Mouse (Mus musculus) hindbrain, embryonic 11.5 days (tissue): ENCODE data around the gene Ank. TPM values are rescaled to one million over a fixed set of nuclear protein-coding genes. Genes with fewer than 3 reads are reported as not detected.

ENCODE experiments used
- ATAC-seq: fragments of 200-750 bp; cut with Nextera tagmentation; 2 replicates; pipeline ENCODE4 v1.8.0; 2017; ENCODE audit warnings: mild to moderate bottlenecking, moderate TSS enrichment, moderate library complexity; ENCODE audit not compliant: low FRiP score
- DNase-seq: peaks from one replicate; pipeline ENCODE4 v3.0.0-alpha.2; 2015; ENCODE audit warnings: low spot score
- H3K27ac ChIP-seq: fragments of 300-500 bp; sonication (generic); 2 replicates; pipeline ENCODE4 v1.5.1; 2014; ENCODE audit warnings: mild to moderate bottlenecking, low read depth, low read length
- H3K27me3 ChIP-seq: fragments of 300-500 bp; sonication (generic); 2 replicates; pipeline ENCODE4 v1.6.1; 2014; ENCODE audit warnings: mild to moderate bottlenecking, low read length, moderate library complexity, mixed read lengths; ENCODE audit not compliant: control insufficient read depth, insufficient read depth
- H3K36me3 ChIP-seq: fragments of 300-500 bp; sonication (generic); 2 replicates; pipeline ENCODE4 v1.6.1; 2014; ENCODE audit warnings: mild to moderate bottlenecking, low read length, moderate library complexity, mixed read lengths; ENCODE audit not compliant: control insufficient read depth, insufficient read depth
- H3K4me1 ChIP-seq: fragments of 300-500 bp; sonication (generic); replicated peaks from 2 replicates; pipeline ENCODE4 v1.6.1; 2014; ENCODE audit warnings: low read length, mixed read lengths; ENCODE audit not compliant: control insufficient read depth, insufficient read depth
- H3K4me2 ChIP-seq: fragments of 300-500 bp; sonication (generic); replicated peaks from 2 replicates; pipeline ENCODE4 v1.6.1; 2014; ENCODE audit warnings: mild to moderate bottlenecking, low read depth, low read length
- H3K4me3 ChIP-seq: fragments of 300-500 bp; sonication (generic); 2 replicates; pipeline ENCODE4 v1.5.1; 2014; ENCODE audit warnings: low read depth, low read length
- H3K9ac ChIP-seq: fragments of 300-500 bp; sonication (generic); 2 replicates; pipeline ENCODE4 v1.6.1; 2014; ENCODE audit warnings: low read depth, low read length
- H3K9me3 ChIP-seq: fragments of 300-500 bp; sonication (generic); 2 replicates; pipeline ENCODE4 v1.6.1; 2016; ENCODE audit warnings: low read length; ENCODE audit not compliant: control insufficient read depth
- WGBS: fragments of 180-500 bp; shearing (Covaris S2); extraction: QIAGEN DNeasy Blood & Tissue Kit; methylation state at CpG from one replicate; pipeline ENCODE4 v1.1.7; 2014; 5-methylcytosine and 5-hydroxymethylcytosine counted together
- polyA plus RNA-seq: library from polyadenylated mRNA; unstranded; fragments of >200 nt; fragmentation: Nextera tagmentation; extraction: Ambion mirVana; gene quantifications from 2 replicates; pipeline ENCODE4 v1.2.1, GENCODE M21; 2014

The Ank gene
- polyA plus RNA-seq, 1 experiment from 2014 or later: 12.1 TPM

DNA sequence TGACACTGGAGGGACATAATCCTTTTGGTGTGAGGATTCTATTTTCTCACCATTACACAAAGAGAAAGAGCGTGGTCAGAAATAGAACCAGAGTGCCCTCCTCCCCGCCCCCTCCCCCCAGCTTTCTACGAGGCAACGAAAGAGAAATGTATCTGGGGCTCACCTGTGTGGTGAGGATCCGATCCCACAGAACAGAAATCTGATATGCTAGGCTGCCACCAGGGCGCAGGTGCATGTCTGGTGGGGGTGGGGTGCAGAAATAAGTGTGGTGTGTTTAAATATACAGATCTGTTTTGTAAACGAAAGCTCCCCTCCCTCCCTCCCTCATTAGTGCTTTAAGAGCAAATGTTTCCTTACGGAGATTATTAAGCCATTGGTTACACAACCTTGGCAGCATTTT, 20.6 kb downstream of the Ank start:
- H3K9ac ChIP-seq: no peak overlapping the region
- no peaks in the 10 kb centered on the region for H3K27me3 ChIP-seq
- H3K4me3 ChIP-seq: no peak overlapping the region
- WGBS: 70% methylated on average over 8 of the region's 8 CpGs
- H3K27ac ChIP-seq: no peak overlapping the region
- H3K4me2 ChIP-seq: no peak overlapping the region
- peaks cover 12% of the 10 kb centered on the region for H3K4me1 ChIP-seq
- DNase-seq: no peak
- ATAC-seq: no peak
- no peaks in the 10 kb centered on the region for H3K9me3 ChIP-seq
- H3K36me3 ChIP-seq: no peaks in the 10 kb centered on the region

DNA sequence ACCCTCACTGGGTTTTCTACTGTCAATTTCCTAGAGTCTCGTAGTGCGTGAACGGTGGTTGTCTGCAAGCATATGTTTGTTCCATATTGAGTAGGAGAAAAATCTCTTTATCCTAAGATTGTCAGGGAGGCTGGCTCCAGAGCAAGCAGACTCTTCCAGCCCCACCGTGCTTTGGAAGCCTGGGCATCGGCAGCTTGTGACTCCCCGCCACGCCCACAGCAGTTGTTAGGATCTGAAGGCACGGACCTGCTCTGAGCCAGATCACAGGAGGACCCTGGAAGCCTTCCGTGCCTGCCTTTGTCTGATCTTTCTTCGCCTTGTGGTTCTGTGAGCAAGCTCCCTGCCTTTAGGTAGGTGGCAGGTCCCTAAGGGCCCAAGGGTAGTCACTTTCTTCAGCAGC, 21.6 kb downstream of the Ank start:
- WGBS: 60% methylated on average over 10 of the region's 10 CpGs
- no peak overlapping the region for H3K9ac ChIP-seq
- H3K4me1 ChIP-seq: peaks cover 12% of the 10 kb centered on the region
- H3K27me3 ChIP-seq: no peaks in the 10 kb centered on the region
- H3K27ac ChIP-seq: no peak overlapping the region
- no peak overlapping the region for H3K4me2 ChIP-seq
- no peak overlapping the region for H3K4me3 ChIP-seq
- ATAC-seq: no peak
- DNase-seq: no peak
- no peaks in the 10 kb centered on the region for H3K36me3 ChIP-seq
- no peaks in the 10 kb centered on the region for H3K9me3 ChIP-seq

DNA sequence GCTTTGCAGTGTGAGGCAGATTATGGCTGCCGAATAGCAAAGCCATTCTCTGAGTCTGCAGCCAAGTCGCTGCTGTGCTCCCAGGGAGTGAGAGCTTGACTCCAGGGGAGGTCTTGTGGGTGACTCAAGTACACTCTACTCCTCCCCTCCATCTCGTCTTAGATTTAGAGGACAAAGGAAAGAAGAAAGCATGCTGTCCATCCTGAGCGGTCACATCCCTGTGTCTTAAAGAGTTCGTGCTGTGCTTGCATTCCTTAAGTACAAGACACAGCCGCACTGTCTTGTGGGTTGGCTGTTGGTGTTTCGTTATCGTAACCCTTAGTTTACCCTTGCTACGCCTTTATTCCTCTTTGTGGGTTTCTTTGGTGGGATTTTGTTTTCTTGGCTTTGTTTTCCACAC, 24.2 kb downstream of the Ank start:
- no peak overlapping the region for H3K9ac ChIP-seq
- no peaks in the 10 kb centered on the region for H3K36me3 ChIP-seq
- no peak overlapping the region for H3K4me2 ChIP-seq
- no peak overlapping the region for H3K4me3 ChIP-seq
- H3K27ac ChIP-seq: no peak overlapping the region
- no peaks in the 10 kb centered on the region for H3K9me3 ChIP-seq
- DNase-seq: no peak
- WGBS: 70% methylated on average over 9 of the region's 9 CpGs
- ATAC-seq: no peak
- no peaks in the 10 kb centered on the region for H3K27me3 ChIP-seq
- H3K4me1 ChIP-seq: peaks cover 15% of the 10 kb centered on the region

DNA sequence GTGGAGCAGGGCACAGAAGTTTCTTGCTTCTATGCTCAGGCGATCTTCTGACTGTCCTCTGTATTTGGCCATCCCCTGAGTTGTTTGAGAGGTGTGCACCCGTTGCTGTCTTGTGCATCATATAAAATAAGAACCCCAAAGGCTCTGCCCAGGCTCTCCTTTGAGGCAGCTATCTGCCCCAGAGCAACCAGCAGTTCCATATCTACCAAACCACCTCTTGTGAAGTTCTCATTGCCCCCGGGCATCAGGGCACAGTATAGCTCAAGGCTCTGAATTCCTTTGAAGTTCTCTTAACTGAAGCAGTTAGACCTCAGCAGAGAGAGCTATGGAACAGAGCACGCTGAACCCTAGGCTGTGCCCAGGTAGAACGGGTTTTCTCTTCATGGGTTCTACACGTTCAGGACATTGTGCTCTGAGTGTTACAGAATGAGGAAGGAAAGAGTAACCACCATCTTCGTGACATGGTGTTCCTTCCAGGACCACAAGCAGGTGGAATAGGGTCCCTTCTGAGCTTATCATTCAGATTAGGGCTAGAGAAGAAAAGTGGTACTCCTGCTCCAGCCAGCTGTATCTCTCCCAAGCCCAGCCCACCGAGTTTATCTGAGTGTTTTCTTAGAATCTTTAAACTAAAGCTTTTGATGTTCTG, 25.1 kb downstream of the Ank start:
- no peaks in the 10 kb centered on the region for H3K36me3 ChIP-seq
- 94% methylated on average over 8 of the region's 8 CpGs for WGBS
- no peak overlapping the region for H3K27ac ChIP-seq
- H3K27me3 ChIP-seq: no peaks in the 10 kb centered on the region
- DNase-seq (no peak), ATAC-seq (no peak)
- H3K9ac ChIP-seq: no peak overlapping the region
- peaks cover 18% of the 10 kb centered on the region for H3K4me1 ChIP-seq
- no peak overlapping the region for H3K4me2 ChIP-seq
- H3K4me3 ChIP-seq: no peak overlapping the region
- no peaks in the 10 kb centered on the region for H3K9me3 ChIP-seq

DNA sequence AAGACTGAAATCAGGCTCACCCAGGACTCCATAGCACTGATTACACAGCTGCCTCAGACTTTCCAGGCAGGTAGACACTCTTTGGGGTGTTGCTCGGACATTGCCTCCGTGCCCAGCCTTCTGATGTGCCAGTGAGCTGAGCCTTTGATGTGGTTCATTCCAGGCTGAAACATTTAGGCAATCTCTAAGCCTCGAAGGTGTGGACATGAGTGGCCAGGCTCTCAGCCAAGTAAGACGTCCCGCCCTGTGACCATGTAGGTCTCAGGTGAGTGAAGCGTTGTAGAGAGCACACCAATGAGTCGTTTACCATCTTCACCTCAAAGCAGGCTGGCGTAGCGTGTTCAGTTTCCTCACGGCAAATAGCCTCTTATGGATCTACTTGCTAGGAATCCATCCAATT, 25.7 kb downstream of the Ank start:
- ATAC-seq (no peak), DNase-seq (no peak)
- no peaks in the 10 kb centered on the region for H3K9me3 ChIP-seq
- no peak overlapping the region for H3K4me3 ChIP-seq
- no peak overlapping the region for H3K27ac ChIP-seq
- 93% methylated on average over 10 of the region's 10 CpGs for WGBS
- H3K4me2 ChIP-seq: no peak overlapping the region
- no peaks in the 10 kb centered on the region for H3K27me3 ChIP-seq
- peaks cover 23% of the 10 kb centered on the region for H3K4me1 ChIP-seq
- no peaks in the 10 kb centered on the region for H3K36me3 ChIP-seq
- H3K9ac ChIP-seq: no peak overlapping the region

DNA sequence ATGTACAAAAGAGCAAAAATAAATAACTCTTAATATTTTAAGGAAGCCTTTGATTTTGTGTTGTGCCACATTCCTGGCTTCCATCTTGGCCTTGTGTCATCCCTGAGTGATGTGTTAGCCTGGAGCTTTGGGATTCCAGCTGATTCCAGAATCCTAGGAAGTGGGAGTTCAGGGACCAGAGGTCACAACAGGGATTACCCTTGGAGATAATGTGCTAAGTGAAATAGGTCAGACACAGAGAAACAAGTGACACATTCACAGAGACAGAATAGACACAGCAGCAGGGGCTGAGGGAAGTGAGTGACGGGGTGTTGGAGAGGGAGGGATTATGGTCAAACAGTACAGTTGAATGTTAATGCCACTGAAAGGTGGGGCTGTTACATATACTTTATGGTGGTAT, 26.3 kb downstream of the Ank start:
- H3K4me1 ChIP-seq: peaks cover 19% of the 10 kb centered on the region
- no peaks in the 10 kb centered on the region for H3K36me3 ChIP-seq
- H3K9ac ChIP-seq: no peak overlapping the region
- no peak overlapping the region for H3K4me2 ChIP-seq
- WGBS: 65% methylated on average over 1 of the region's 1 CpGs
- H3K4me3 ChIP-seq: no peak overlapping the region
- no peak overlapping the region for H3K27ac ChIP-seq
- H3K9me3 ChIP-seq: no peaks in the 10 kb centered on the region
- no peak for DNase-seq
- no peak for ATAC-seq
- H3K27me3 ChIP-seq: no peaks in the 10 kb centered on the region

DNA sequence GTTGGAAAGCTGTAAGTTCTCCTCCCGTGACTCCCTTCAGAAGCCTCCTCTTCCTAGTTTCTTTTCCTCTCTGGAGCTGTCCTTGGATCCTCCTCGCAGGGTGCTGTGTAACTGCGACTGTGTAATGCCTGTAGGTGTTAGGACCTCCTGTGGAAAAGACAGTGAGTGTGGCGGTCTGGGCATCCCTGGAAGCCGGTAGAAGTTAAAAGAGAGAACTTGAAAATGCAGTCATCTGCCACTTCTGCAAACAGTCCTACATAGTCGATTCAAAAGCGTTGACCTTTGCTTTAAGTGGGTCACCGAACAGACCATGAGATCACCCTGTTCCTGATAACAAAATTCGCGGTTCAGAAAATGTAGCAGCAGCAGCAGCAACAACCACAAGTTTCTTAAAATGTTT, 27.0 kb downstream of the Ank start:
- H3K4me1 ChIP-seq: peaks cover 15% of the 10 kb centered on the region
- DNase-seq: no peak
- no peak overlapping the region for H3K27ac ChIP-seq
- no peaks in the 10 kb centered on the region for H3K27me3 ChIP-seq
- H3K4me3 ChIP-seq: no peak overlapping the region
- WGBS: 34% methylated on average over 10 of the region's 10 CpGs
- H3K9ac ChIP-seq: no peak overlapping the region
- no peaks in the 10 kb centered on the region for H3K9me3 ChIP-seq
- no peak overlapping the region for H3K4me2 ChIP-seq
- ATAC-seq: no peak
- no peaks in the 10 kb centered on the region for H3K36me3 ChIP-seq

DNA sequence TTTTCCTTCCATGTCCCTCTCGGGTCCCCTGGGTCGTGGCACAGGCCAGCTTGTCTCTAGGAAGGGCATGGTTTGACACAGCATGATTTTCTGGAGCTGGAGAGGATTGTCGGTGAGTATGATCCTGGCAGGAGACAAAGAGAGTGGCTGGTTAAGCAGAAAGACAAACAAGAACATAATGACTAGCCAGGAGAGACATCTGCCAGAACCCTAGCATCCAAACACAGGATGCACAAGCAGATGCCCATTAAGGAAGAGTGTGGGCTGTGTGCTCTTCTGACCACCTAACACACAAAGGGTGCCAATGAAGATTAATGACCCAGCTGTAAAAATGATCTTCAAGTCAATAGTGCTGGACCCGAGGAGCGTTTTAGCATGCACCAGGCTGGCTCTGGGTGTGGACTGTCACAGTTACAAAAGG, 29.5 kb downstream of the Ank start:
- no peak overlapping the region for H3K9ac ChIP-seq
- H3K4me2 ChIP-seq: no peak overlapping the region
- DNase-seq: peak; percentile 47
- no peak overlapping the region for H3K4me3 ChIP-seq
- H3K4me1 ChIP-seq: peaks cover 15% of the 10 kb centered on the region
- H3K36me3 ChIP-seq: no peaks in the 10 kb centered on the region
- no peaks in the 10 kb centered on the region for H3K9me3 ChIP-seq
- H3K27me3 ChIP-seq: no peaks in the 10 kb centered on the region
- peak overlapping the region; percentile 80 for H3K27ac ChIP-seq
- 24% methylated on average over 5 of the region's 5 CpGs for WGBS
- ATAC-seq: peak; percentile 69

DNA sequence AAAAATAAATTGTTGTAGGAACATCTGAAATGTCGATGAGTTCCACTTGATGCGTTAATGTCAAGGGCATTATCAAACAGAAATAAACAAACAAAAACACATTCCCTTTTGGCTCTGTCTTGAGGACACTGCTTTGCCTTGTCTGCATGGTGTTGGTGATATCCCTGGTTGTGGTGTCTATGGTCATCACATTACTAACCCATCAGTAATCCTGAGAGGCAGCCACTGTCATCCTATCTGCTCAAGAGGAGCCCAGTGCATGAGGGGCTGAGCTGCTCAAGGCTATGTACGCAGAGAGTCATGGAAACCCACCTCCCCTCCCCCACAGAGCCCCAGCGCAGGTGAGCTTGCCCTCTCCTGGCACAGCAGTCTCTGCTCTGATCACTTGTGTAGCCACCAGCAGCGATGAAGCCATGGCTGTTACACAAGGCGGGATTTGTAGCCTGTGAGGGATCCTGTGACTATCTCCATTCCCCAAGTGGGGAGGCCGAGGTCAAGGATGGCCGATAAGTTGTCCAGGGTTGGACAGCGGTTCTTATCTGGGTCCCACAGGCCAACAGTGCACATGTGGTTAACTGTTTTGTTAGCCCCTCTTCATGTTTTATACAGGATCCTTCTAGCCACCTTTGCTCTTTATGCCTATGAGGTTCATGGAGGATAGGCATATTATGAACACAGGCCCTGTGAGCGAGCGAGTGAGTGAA, 30.3 kb downstream of the Ank start:
- ATAC-seq: peak; percentile 45
- Histone ChIP-seq H3K9ac (no peak overlapping the region), H3K36me3 (no peaks in the 10 kb centered on the region), H3K4me3 (no peak overlapping the region), H3K27ac (peak overlapping the region; percentile 60), H3K27me3 (no peaks in the 10 kb centered on the region), H3K4me2 (no peak overlapping the region), H3K9me3 (no peaks in the 10 kb centered on the region), H3K4me1 (peaks cover 15% of the 10 kb centered on the region)
- WGBS: 62% methylated on average over 11 of the region's 11 CpGs
- DNase-seq: no peak
